ENCODE assay signal across 9 mouse cellular contexts in genomic region chr6:8951326-8951695, GRCm38 (mm10). TPM values are rescaled to one million over a fixed set of nuclear protein-coding genes. Genes with fewer than 3 reads are reported as not detected.
DNase-seq lines count a peak whose midpoint lies in the region; ATAC-seq and TF ChIP-seq lines count a peak whose summit lies in the region.
"Had no signal": no experiment of that assay in that cellular context is flagged by ENCODE, and none has a peak within 500 bp of the region (broad histone marks: within the 10 kb centered on the region; RNA-seq: fewer than 3 reads in every experiment).

No protein-coding gene starts in this region.

- peak; percentile 45 for DNase-seq in CD4-positive, CD25-positive, alpha-beta regulatory T cell, adult 2 months (ENCODE audit: low read depth, low spot score)
- DNase-seq in adrenal gland, postnatal 14 days: peak; percentile 63
- DNase-seq in embryonic facial prominence, embryonic 11.5 days (ENCODE audit: low spot score): peak; percentile 84
- peak; percentile 47 to 55 for DNase-seq in layer of hippocampus, adult 8-10 months (ENCODE audit: low spot score in 2 of 2)
- DNase-seq in lung, adult 2 months: peak; percentile 15
- peak; percentile 81 for DNase-seq in retina, postnatal 1 day
- no peak for DNase-seq in gastrocnemius, adult 18-20 months (ENCODE audit: low spot score)

- TF ChIP-seq CTCF in lung, adult 2 months (IDR thresholded peaks at IDR 0.05; ENCODE audit: insufficient read depth, low read length): peak; percentile 42; the same call in 1 of the 2 replicates

- H3K4me3 ChIP-seq in embryonic facial prominence, embryonic 11.5 days (ENCODE audit: low read depth, low read length): peak overlapping the region; percentile 25
- H3K4me3 ChIP-seq in lung, adult 2 months (replicated peaks; ENCODE audit: extremely low read depth, low read depth, low read length): no peak overlapping the region

- no peak overlapping the region for H3K9ac ChIP-seq in embryonic facial prominence, embryonic 11.5 days (replicated peaks; ENCODE audit: low read length)

- no peaks in the 10 kb centered on the region for H3K36me3 ChIP-seq in embryonic facial prominence, embryonic 11.5 days (replicated peaks; ENCODE audit: control insufficient read depth, insufficient read depth, low read depth, low read length)

- peaks cover 69% of the 10 kb centered on the region for H3K27me3 ChIP-seq in embryonic facial prominence, embryonic 11.5 days (ENCODE audit: control insufficient read depth, insufficient read depth, low read length)

- WGBS in embryonic facial prominence, embryonic 11.5 days: 0% methylated on average over 24 of the region's 24 CpGs
- WGBS in lung, adult 2 months: 1% methylated on average over 24 of the region's 24 CpGs

- peaks cover 4% of the 10 kb centered on the region; the same call in 1 of the 2 replicates for H3K4me1 ChIP-seq in embryonic facial prominence, embryonic 11.5 days (ENCODE audit: control insufficient read depth, insufficient read depth, low read length)
- no peaks in the 10 kb centered on the region for H3K4me1 ChIP-seq in lung, adult 2 months (ENCODE audit: control insufficient read depth, insufficient read depth, low read length)

- ATAC-seq in embryonic facial prominence, embryonic 11.5 days (replicated peaks; ENCODE audit: insufficient number of reproducible peaks, low FRiP score, low TSS enrichment, low read depth): peak; percentile 41; the same call in 1 of the 2 replicates
- ATAC-seq in hematopoietic stem cell, adult 5-6 weeks (replicated peaks in 1 of 2; ENCODE audit: insufficient read depth in 1 of 2, low FRiP score in 2 of 2, low TSS enrichment in 1 of 2, low read depth in 1 of 2, poor library complexity in 2 of 2, severe bottlenecking in 2 of 2): peak; percentile 43 to 46; a peak in 3 of 4 replicates

- no peak overlapping the region for H3K27ac ChIP-seq in embryonic facial prominence, embryonic 11.5 days (replicated peaks; ENCODE audit: low read depth, low read length)

- no peaks in the 10 kb centered on the region for H3K9me3 ChIP-seq in embryonic facial prominence, embryonic 11.5 days (replicated peaks; ENCODE audit: control insufficient read depth, low read length)

- no peak for TF ChIP-seq POLR2A in lung, adult 2 months (IDR thresholded peaks at IDR 0.05; ENCODE audit: borderline replicate concordance, extremely low read depth, low read depth, low read length)

- peak overlapping the region; percentile 47 for H3K4me2 ChIP-seq in embryonic facial prominence, embryonic 11.5 days (ENCODE audit: low read depth, low read length)

RNA-seq across cellular contexts. Expression of gene Nxph1, which starts 3.1 kb away (rescaled TPM):
- total RNA-seq in adrenal gland, postnatal 14 days (2021): 0.56 and 1.5 TPM in 2 replicates
- 0.79 and 1.4 TPM in 2 replicates for polyA plus RNA-seq in embryonic facial prominence, embryonic 11.5 days (2014; fragmentation: Nextera tagmentation; extraction: Ambion mirVana)
- total RNA-seq in hematopoietic stem cell, adult 5-6 weeks (2017): 0.75 TPM in 1 of 2 replicates, not detected in the other
- 10 to 100 TPM; 37.4 to 38.6 (median 38.1) TPM for total RNA-seq in layer of hippocampus, adult 8-10 months (2022)
- 0.12 and 0.13 TPM in 2 replicates for polyA plus RNA-seq in lung, adult 2 months (2012; rRNA removed)
- not detected for total RNA-seq in gastrocnemius, adult 18-20 months (2021)
- total RNA-seq: heart, postnatal 14 days had no signal

Comparison
In these comparisons a context has a peak if more than half of its experiments do, and no peak if none do; other contexts are left out.
1. RNA of gene Nxph1, which starts 3.1 kb away (total RNA-seq): 37.4 to 38.6 TPM in layer of hippocampus, adult 8-10 months; 0.56 to 1.5 TPM in adrenal gland, postnatal 14 days, 0.75 TPM in hematopoietic stem cell, adult 5-6 weeks and not detected in gastrocnemius, adult 18-20 months; every median in the first group is over 10 times any median in the second.